Mouse (Mus musculus): ENCODE data around the gene Gm5168. TPM values are rescaled to one million over a fixed set of nuclear protein-coding genes. Genes with fewer than 3 reads are reported as not detected.
"Not testable (repeated sequence)": the region's sequence is repeated elsewhere in the genome, so short reads cannot be mapped to it uniquely, and the experiment has no call there.

The Gm5168 gene
- polyA plus RNA-seq (2015; fragmentation: Nextera tagmentation; extraction: Ambion mirVana) = not detected in 2 replicates

GRCm38 (mm10) chrX:26050941-26051340, at the start of gene Gm5168:
Gene Gm5168 (minus strand): TSS chrX:26051041.
- not testable (repeated sequence) for H3K4me3 ChIP-seq (replicated peaks); H3K27me3 ChIP-seq; H3K9me3 ChIP-seq (replicated peaks); H3K9ac ChIP-seq; ATAC-seq (ENCODE audit: low read depth); H3K4me2 ChIP-seq; DNase-seq; H3K36me3 ChIP-seq; H3K27ac ChIP-seq; H3K4me1 ChIP-seq (replicated peaks)
- WGBS (ENCODE audit: insufficient replicate concordance) = 83% methylated on average over 1 of the region's 3 CpGs

Other genes with a start within 250 kb of the Gm5168 start
- gene Gm2012, start 180.3 kb upstream of the Gm5168 start, polyA plus RNA-seq (2015; fragmentation: Nextera tagmentation; extraction: Ambion mirVana) = not detected in 2 replicates